Mouse (Mus musculus) brain, embryonic 18.5 days (tissue): Measurements from ENCODE around the gene Npsr1.

Experiments used
- DNase-seq: peaks from one replicate; pipeline ENCODE4 v3.0.0-alpha.2; 2012; ENCODE audit warnings: low read depth, low spot score

Gene Npsr1

GRCm38 (mm10) chr9:24236461-24236860 lies 138.7 kb downstream of the Npsr1 start:
- DNase-seq = no peak

DNA sequence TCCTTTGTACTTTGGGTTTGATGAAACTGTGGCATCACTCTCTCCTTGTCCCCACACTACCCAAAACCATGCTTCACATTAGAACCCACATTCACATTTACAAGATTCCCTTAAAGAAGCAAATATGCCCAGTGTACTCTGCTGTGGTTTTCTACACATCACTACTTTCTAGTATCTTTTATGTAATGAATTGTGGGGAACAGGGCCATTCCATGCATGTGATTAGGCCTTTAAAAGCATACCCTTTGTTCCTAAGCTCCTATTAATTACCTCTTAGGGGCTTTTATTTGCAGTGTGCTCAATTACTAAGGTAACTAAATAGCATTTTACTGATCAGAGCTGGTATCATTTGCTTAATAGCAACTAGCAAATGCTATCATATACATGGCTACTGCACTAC lies 149.8 kb downstream of the Npsr1 start:
- DNase-seq = no peak

- no peak for DNase-seq
These were observed 156.4 kb downstream of the Npsr1 start for GRCm38 (mm10) chr9:24254236-24254635.

GRCm38 (mm10) chr9:24280498-24281287 lies 182.9 kb downstream of the Npsr1 start:
- DNase-seq = no peak

DNA sequence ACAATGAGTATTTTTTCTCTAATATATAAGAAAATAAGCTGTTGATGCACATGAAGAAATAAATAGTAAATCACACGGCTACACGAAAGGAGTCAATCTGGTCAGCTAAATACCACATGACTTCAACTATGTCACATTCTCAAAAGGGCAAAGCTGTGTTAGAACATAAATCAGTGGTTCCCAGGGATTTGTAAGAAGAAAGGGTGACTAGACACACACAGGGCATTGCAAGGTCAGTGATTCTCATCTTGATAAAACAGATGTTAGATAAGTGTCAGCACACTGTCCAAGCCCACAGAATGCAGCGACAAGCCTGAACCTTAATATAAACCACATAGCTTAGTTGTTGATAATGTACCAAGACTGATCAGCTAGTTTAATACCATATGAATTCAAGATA lies 184.8 kb downstream of the Npsr1 start:
- DNase-seq = no peak

DNA sequence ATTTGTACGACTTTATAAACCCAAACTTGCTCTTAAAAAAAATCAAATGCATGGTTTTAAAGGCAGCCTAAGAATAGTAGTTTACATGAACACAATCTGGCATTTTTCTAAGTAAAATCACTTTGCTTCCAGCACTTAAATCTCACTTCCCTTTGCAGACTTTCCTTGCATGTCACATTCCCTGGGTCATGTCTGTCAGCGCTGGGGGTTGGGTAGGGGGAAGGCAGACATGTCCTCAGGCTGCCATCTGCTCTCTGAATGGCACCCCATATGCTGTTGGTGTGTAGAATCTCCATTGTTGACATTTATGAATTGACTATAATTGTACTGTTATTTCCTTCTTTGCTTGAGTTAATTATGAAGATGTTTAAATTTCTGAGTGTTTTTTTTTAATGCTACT lies 185.3 kb downstream of the Npsr1 start:
- peak; percentile 78 for DNase-seq

- no peak for DNase-seq
These were observed 185.7 kb downstream of the Npsr1 start for GRCm38 (mm10) chr9:24283536-24283935.

DNA sequence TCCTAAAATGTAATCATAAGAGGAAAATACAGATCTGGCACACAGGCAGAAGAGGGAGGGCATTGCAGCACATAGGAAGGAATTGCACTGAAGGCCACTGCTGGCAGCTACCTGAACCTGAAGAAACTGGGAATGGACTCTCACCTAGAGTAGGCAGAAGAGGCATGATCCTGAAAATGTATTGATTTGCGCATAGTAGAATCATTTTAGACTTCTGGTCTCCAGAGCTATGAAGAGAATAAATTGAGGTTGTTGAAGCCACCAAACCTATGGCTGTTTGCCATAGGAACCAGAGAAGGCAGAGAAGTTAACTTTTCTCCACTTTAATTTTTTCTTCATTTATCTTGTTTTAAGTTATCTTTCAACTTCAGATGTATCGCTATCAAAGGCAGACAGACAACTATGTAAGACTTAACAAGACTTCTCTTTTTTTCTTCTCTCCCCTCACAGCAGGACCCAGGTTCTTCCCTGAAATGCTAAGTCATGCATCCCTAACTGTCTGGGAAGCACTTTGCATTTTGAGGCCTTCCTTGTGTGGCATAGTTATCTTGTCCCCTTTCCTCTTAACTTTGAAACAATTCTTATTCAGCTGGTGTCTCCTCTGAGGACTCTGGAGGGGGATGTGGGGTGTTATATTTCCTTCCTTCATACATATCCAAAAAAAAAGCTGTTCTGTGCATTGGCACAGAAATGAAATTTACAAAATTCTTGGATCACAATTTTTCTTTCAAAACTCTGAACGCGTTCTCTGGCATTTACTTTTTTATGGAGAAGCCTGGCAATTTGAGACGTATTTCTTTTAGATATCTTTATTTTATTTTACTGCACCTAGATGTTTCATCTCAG lies 186.7 kb downstream of the Npsr1 start:
- no peak for DNase-seq

GRCm38 (mm10) chr9:24285419-24285818 lies 187.6 kb downstream of the Npsr1 start:
- no peak for DNase-seq

DNA sequence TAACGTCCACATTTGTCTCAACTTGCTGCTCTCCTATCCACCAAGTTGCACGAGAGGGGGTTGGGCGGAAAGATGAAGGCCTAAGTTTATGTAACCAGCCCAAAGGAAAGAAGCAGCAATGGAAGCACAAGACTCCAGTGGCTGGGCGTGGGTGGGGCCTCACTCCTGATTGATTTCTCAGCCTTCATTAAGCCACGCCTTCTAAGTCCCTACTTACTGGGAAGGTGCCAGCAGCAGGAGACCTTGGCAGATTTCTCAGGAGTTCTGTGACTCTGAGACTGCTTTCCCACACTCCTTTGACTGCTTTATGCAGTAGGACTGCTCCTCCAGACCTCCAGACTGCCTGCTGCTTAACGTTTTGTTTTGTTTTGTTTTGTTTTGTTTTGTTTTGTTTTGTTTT lies 193.6 kb downstream of the Npsr1 start:
- no peak for DNase-seq

- no peak for DNase-seq
These were observed 195.6 kb downstream of the Npsr1 start for GRCm38 (mm10) chr9:24293252-24293959.

GRCm38 (mm10) chr9:24302906-24303305 lies 205.1 kb downstream of the Npsr1 start:
- DNase-seq = no peak

DNA sequence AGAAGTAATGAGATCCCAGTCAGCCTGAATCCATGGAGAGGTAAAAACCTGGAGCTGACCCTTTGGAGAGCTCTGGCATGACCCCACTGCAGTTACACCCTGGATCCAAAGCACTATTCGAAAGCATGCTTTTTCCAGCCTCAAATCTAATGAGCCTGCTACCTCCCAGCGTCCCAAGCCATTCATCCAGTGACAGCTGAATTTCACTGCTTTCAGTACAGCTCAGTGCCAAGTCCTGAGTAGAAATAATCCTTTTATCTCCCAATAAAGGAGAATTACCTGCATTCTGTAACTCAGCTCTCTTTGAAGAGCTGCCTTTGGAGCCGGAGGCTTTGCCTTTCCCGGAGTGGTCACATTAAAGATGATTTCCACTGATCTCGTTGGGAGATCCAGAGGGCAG lies 209.2 kb downstream of the Npsr1 start:
- no peak for DNase-seq

- no peak for DNase-seq
These were observed 209.6 kb downstream of the Npsr1 start for GRCm38 (mm10) chr9:24307400-24307799.

DNA sequence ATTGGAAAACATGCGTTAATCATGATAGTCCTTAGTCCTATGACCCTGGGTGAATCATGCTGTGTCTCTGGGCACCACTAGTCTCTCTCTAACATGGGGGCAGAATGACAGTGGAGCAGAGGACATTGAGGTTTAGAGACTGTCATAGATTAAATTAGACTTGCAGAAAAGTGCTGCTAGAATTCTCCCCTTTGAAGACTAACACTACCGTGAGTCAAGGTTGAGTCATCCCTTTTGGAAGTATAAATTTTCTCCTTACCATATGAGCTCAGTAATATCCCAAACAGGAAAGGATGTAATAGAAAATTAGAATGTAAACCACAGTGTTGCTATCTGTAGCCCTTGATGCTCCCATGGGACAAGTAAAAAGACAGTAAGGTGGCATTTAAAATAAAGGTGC lies 218.0 kb downstream of the Npsr1 start:
- no peak for DNase-seq

GRCm38 (mm10) chr9:24331661-24332060 lies 233.9 kb downstream of the Npsr1 start:
- DNase-seq = no peak

DNA sequence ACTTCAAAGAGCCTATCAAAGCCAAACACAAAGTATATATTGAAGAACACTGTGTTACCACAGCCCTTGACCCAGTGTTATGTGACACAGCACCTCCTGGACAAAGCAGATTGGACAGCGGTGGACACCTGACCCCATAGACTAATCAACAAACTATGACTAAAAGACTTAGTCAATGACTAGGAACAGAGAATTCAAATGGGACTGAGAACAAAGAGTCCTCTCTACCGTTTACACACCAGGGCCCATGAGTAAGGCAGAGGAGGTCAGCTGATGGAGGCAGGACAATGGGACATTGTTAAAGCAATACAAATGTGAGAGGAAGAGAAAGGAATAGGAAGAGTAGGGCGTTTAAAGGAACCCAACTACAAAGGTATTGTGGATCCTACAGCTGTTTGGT lies 243.5 kb downstream of the Npsr1 start:
- no peak for DNase-seq

GRCm38 (mm10) chr9:24347011-24347410 lies 249.2 kb downstream of the Npsr1 start:
- DNase-seq = no peak

GRCm38 (mm10) chr9:24349510-24349909 lies 251.7 kb downstream of the Npsr1 start:
- no peak for DNase-seq

DNA sequence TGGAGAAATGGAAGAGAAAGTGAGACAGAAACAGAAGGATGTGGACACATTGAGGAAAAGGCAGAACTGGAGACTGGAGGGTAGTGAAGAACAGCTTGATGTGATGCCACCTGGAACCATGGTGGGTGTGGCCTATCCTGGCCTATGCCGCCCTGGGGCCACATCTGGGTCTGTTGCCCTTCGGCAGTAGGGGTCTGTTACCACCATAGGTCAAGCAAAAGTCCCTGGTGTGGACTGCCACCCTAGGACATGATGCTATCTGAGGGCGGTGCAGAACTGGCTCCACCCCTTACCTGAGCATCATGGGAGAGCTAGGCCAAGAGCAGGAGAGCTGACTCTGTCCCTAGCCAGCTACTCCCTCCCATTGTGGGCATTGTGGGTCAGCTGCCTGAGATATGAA lies 253.6 kb downstream of the Npsr1 start:
- no peak for DNase-seq
